Mouse (Mus musculus) forebrain, embryonic 12.5 days (tissue): ENCODE results near the gene Sorbs1. TPM values are rescaled to one million over a fixed set of nuclear protein-coding genes. Genes with fewer than 3 reads are reported as not detected.

Experiments
- ATAC-seq: fragments of 200-750 bp; cut with Nextera tagmentation; 2 replicates; pipeline ENCODE4 v1.8.0; 2017; ENCODE audit warnings: moderate TSS enrichment; ENCODE audit not compliant: low FRiP score
- H3K27ac ChIP-seq: fragments of 300-500 bp; sonication (generic); 2 replicates; pipeline ENCODE4 v1.5.1; 2016; ENCODE audit warnings: mild to moderate bottlenecking
- H3K27me3 ChIP-seq: fragments of 300-500 bp; sonication (generic); 2 replicates; pipeline ENCODE4 v1.6.1; 2016; ENCODE audit warnings: mild to moderate bottlenecking
- H3K36me3 ChIP-seq: fragments of 300-500 bp; sonication (generic); replicated peaks from 2 replicates; pipeline ENCODE4 v1.6.1; 2016; ENCODE audit warnings: mild to moderate bottlenecking
- H3K4me1 ChIP-seq: fragments of 300-500 bp; sonication (generic); 2 replicates; pipeline ENCODE4 v1.6.1; 2016
- H3K4me2 ChIP-seq: fragments of 300-500 bp; sonication (generic); 2 replicates; pipeline ENCODE4 v1.6.1; 2016; ENCODE audit warnings: mild to moderate bottlenecking, moderate library complexity
- H3K4me3 ChIP-seq: fragments of 300-500 bp; sonication (generic); replicated peaks from 2 replicates; pipeline ENCODE4 v1.5.1; 2016; ENCODE audit warnings: mild to moderate bottlenecking
- H3K9ac ChIP-seq: fragments of 300-500 bp; sonication (generic); 2 replicates; pipeline ENCODE4 v1.6.1; 2016; ENCODE audit warnings: mild to moderate bottlenecking
- H3K9me3 ChIP-seq: fragments of 300-500 bp; sonication (generic); 2 replicates; pipeline ENCODE4 v1.6.1; 2016
- WGBS: fragments of 180-500 bp; shearing (Covaris S2); methylation state at CpG from one replicate; pipeline ENCODE4 v1.1.7; 2016; 5-methylcytosine and 5-hydroxymethylcytosine counted together
- polyA plus RNA-seq: library from polyadenylated mRNA; unstranded; fragments of >200 nt; fragmentation: Nextera tagmentation; extraction: Ambion mirVana; gene quantifications from 2 replicates; pipeline ENCODE4 v1.2.1, GENCODE M21; 2016

The Sorbs1 gene
- polyA plus RNA-seq, 1 experiment from 2014 or later: 69.3 TPM

DNA sequence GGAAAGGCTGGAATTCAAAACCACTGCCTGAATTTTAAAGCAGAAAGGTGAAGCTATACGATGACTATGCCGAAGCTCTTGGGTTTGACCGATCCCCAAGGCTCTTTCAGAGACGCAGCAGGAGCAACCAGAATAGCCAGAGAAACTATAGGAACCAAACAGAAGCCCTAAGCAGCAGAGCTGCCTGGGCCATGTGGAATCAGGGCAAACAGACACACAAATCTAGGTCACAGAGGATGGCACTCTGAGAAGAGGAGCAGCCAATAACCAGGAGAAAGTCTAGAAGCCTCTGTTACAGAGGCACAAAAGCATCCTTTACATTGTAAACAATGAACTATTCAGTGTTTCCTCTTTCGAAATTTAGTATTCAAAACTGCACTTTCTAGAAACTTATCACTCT lies 140.9 kb downstream of the Sorbs1 start:
- Histone ChIP-seq H3K27ac (no peak overlapping the region), H3K9me3 (no peaks in the 10 kb centered on the region), H3K4me1 (peaks cover 7% of the 10 kb centered on the region), H3K4me3 (no peak overlapping the region), H3K4me2 (no peak overlapping the region), H3K27me3 (no peaks in the 10 kb centered on the region), H3K9ac (no peak overlapping the region), H3K36me3 (peaks cover 9% of the 10 kb centered on the region; the same call in 1 of the 2 replicates)
- ATAC-seq: no peak
- 88% methylated on average over 5 of the region's 5 CpGs for WGBS

DNA sequence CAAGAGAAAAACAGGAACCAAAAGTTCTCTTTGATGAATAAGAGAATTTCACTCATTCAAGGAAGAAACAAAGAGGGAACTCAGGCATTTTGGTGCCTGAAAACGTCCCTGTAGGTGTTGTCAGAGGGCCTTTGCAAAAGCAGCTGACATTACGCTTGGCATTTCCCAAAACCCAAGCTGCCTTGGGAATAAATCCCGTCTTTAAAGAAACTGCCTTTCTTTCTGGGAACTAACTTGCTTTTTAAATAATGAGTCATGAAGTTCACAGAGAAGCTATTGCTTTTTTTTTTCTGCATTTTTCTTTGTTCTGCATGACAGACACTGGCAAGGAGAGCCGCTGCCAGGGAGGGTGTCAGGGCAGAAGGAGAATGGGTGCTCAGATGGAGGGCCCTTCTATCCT lies 141.7 kb downstream of the Sorbs1 start:
- Histone ChIP-seq H3K27ac (0 out of 2 replicates have a peak overlapping the region, but pooled peaks have one; percentile 16), H3K4me2 (no peak overlapping the region), H3K27me3 (no peaks in the 10 kb centered on the region), H3K9me3 (no peaks in the 10 kb centered on the region), H3K4me3 (no peak overlapping the region), H3K4me1 (peaks cover 9% of the 10 kb centered on the region), H3K9ac (no peak overlapping the region), H3K36me3 (peaks cover 9% of the 10 kb centered on the region)
- ATAC-seq: no peak
- WGBS: 29% methylated on average over 4 of the region's 4 CpGs

DNA sequence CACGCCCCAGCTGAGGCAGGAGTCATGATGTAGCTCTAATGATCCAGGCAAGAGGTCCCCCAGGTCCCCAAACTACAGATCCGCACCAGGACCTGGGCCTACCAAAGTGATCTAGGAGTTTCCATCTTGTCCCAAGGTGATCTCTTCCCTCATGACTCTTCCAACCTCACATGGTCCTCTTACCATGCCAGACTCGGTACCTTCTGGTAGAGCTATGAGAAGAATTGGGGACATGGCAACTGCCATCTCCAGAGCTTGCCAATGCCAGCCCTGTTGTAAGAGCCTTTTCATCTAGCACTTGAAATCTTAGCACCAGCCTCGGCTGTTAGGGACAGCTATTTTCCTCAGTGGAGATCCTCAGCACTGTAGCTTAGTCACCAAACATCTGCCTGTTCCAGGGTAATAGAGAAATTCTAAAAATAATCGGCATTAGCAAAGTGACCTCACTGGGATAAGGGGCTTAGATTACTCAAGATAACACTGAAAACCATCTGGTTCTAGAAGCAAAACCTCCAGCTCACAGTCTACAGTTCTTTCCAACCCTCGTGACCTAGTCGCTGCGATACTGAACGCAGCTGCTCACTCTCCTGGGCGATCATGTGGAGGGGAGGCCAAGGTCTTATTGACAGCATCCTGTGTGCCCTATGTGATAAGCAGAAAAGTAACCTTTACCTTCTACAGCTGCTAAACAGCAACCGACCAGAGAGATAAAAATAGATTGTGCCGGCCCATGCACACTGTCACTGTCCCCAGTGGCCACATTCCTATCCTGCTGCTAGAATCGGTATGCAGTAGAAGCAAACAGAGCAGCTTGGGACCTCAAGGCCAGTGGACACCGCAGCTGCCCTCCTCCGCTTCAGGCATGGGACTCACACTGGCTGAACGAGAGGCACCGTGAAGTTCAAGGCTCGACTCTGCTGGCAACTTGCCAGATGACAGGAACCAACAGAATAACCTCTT lies 143.4 kb downstream of the Sorbs1 start:
- Histone ChIP-seq H3K36me3 (peaks cover 4% of the 10 kb centered on the region), H3K4me3 (no peak overlapping the region), H3K9me3 (no peaks in the 10 kb centered on the region), H3K27ac (no peak overlapping the region), H3K27me3 (no peaks in the 10 kb centered on the region), H3K4me1 (peaks cover 17% of the 10 kb centered on the region), H3K4me2 (no peak overlapping the region), H3K9ac (no peak overlapping the region)
- WGBS: 87% methylated on average over 18 of the region's 18 CpGs
- ATAC-seq: no peak

DNA sequence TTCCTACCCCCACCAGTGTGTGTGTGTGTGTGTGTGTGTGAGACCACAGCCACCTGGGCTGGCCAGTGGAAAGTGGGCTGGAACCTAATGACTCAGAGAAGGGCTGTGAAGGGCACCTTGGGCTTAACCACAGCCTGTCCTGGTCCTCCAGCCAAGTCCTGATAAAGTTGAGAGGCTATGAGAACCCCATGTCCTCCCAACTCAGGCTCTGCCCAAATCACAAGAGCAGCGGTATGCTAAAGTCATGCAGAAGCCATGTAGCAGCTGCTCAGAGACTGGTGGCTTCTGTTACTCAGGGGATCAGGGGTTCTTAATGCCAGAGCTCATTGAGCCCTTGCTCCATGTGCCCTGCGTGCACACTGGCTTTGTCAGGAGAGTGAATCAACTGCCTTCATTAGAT lies 145.1 kb downstream of the Sorbs1 start:
- no peak overlapping the region for H3K4me3 ChIP-seq
- WGBS: 91% methylated on average over 2 of the region's 2 CpGs
- H3K4me2 ChIP-seq: no peak overlapping the region
- ATAC-seq: no peak
- H3K9me3 ChIP-seq: 0 out of 2 replicates have a peak, but pooled peaks cover 2% of the 10 kb centered on the region
- peaks cover 18% of the 10 kb centered on the region for H3K36me3 ChIP-seq
- H3K4me1 ChIP-seq: peaks cover 17% of the 10 kb centered on the region
- no peaks in the 10 kb centered on the region for H3K27me3 ChIP-seq
- H3K27ac ChIP-seq: no peak overlapping the region
- H3K9ac ChIP-seq: no peak overlapping the region

DNA sequence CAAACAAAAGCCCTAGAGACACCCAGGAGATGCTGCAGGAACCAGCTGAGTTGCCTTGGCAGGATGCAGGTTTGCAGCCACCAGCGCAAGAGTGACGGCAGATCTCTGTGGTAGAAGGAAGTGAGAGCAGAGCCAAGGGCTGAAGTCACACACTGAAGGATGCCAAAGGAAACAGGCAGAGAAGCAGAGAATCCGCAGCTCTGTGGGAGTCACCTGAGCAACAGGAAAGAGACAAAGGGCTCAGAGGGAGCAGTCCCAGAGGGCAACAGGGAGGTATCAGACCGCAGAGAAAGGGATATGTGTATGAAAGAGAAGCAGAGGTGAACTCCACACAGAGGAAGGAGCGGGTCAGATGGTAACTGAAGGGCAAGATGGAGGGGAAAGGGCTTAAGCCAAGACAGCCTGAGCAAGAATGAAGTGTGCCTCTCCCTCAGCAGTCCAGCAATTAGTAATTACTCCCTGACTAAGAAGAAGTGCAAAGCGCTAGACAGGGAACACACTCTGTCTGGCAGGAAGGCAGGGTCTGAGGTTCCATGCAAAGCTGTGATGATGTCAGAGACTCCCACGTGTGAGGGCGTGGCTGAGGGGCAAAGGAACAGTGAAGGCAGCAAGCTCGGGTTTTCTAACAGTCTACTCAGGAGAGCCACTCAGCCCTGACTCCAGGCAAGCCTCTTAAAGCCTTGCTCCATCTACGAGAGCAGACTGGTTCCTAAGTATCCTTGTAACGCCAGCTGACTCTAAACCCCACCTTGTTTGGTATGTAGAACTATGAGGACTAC lies 147.2 kb downstream of the Sorbs1 start:
- H3K36me3 ChIP-seq: peaks cover 24% of the 10 kb centered on the region
- H3K9ac ChIP-seq: no peak overlapping the region
- H3K9me3 ChIP-seq: 0 out of 2 replicates have a peak, but pooled peaks cover 4% of the 10 kb centered on the region
- H3K4me1 ChIP-seq: peaks cover 15% of the 10 kb centered on the region
- H3K4me2 ChIP-seq: no peak overlapping the region
- H3K27me3 ChIP-seq: no peaks in the 10 kb centered on the region
- ATAC-seq: peak; percentile 61; the same call in 1 of the 2 replicates
- H3K4me3 ChIP-seq: no peak overlapping the region
- peak overlapping the region; percentile 16; the same call in 1 of the 2 replicates for H3K27ac ChIP-seq
- whole genome bisulfite sequencing: 29% methylated on average over 11 of the region's 11 CpGs

DNA sequence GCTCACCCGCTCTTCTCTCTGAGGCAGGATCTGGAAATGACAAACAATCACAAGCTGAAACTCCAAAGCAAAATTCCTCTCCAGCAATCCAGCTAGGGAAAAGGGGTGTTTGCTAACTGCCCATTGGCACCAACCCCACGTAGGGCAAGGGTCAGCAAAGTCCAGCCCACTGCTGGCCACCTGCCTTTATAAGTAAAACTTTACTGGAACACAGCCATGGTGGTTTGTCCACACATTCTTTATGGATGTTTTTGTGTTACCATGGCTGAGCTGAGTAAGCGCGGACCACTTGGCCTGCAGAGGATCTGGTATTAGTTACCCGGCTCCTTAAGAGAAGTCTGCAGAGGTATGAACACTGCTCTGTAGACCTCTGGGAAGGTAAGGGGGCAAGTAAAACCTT lies 148.4 kb downstream of the Sorbs1 start:
- 87% methylated on average over 5 of the region's 5 CpGs for WGBS
- peaks cover 15% of the 10 kb centered on the region for H3K4me1 ChIP-seq
- no peak overlapping the region for H3K9ac ChIP-seq
- H3K9me3 ChIP-seq: 0 out of 2 replicates have a peak, but pooled peaks cover 4% of the 10 kb centered on the region
- no peaks in the 10 kb centered on the region for H3K27me3 ChIP-seq
- H3K27ac ChIP-seq: no peak overlapping the region
- H3K4me3 ChIP-seq: no peak overlapping the region
- no peak for ATAC-seq
- H3K36me3 ChIP-seq: peaks cover 24% of the 10 kb centered on the region
- H3K4me2 ChIP-seq: no peak overlapping the region

DNA sequence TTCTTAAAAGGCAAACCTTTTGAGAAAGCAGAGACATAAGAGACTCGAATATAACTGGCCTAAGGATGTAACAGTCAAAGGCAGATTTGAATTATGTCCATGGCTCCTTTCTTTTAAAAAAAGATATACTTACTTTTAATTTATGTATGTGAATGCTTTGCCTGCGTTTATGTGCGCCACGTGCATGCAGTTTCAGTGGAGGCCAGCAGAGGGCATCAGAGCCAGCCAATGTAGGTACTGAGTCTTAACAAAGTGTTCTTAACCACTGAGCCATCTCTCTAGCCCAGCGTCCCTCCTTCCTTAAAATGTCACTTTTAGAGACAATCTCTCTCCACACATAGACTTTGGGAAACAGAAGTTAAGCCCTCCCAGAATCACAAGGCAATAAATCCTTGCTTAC lies 150.1 kb downstream of the Sorbs1 start:
- no peaks in the 10 kb centered on the region for H3K27me3 ChIP-seq
- no peak overlapping the region for H3K9ac ChIP-seq
- peaks cover 21% of the 10 kb centered on the region for H3K36me3 ChIP-seq
- no peak for ATAC-seq
- 0 out of 2 replicates have a peak, but pooled peaks cover 4% of the 10 kb centered on the region for H3K9me3 ChIP-seq
- no peak overlapping the region for H3K27ac ChIP-seq
- WGBS: 95% methylated on average over 5 of the region's 5 CpGs
- peaks cover 15% of the 10 kb centered on the region for H3K4me1 ChIP-seq
- H3K4me2 ChIP-seq: no peak overlapping the region
- H3K4me3 ChIP-seq: no peak overlapping the region

DNA sequence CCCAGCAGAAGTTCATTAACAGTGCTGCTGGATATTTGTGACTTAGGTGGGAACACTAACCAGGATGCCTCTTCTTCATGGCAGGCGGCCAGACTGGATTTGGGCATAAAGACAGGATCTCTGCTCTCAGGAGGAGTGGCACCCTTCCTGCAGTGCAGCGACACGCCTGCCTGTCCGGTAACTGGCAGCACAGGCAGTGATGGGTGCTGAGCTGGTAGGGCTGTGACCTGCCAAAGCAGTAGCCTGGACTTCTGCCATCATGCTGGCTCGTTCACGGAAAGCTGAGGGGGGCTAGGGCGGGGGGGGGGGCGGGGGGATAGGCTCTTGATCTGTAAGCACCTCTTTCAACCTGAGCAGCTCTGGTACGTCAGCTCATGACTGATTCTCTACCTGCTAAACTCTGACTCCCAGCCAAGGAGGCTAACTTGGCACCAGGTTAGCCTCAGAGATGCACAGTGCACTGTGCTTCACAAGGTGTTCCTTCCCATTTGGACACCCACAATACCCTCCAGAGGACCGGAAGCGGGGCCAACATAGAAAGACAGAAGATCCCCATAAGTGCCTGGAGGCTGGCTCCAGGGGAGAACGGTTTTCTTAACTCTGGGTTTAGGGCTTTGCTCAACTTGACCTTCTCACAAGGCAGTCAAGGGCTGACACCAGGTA lies 151.2 kb downstream of the Sorbs1 start:
- Histone ChIP-seq H3K9me3 (0 out of 2 replicates have a peak, but pooled peaks cover 4% of the 10 kb centered on the region), H3K27me3 (no peaks in the 10 kb centered on the region), H3K4me2 (no peak overlapping the region), H3K4me3 (no peak overlapping the region), H3K27ac (no peak overlapping the region), H3K9ac (no peak overlapping the region), H3K4me1 (peaks cover 15% of the 10 kb centered on the region), H3K36me3 (peaks cover 21% of the 10 kb centered on the region)
- 71% methylated on average over 12 of the region's 12 CpGs for WGBS
- no peak for ATAC-seq

DNA sequence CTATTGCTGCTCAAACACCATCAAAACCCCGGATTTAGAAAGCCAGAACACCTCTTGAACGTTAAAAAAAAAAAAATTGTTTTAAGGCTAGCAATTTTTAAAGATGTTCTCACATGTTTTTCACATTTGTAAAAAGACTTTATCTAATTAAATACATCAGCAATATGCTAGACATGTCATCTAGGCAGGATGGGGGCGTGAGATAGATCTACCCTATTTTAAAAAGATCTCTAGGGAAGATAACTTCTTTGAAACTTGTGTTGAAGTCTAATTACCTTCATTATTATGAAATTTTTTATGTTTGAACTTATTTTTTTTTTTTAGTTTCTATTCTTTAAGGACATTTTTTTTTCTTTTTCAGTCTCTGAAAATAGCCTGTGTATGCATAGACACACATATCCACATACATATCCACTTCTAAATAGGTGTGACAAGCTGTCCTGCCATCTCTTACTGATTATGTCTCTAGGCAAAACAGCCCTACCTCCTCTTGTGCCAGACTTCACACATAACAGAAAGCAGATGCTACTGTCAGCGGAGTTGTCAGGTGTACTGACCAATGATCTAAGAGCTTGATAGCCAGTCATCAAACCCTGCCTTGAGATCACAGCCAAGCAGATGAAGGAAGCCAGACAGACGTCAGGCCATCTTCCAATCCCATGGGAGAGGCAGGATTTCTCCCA lies 153.7 kb downstream of the Sorbs1 start:
- H3K36me3 ChIP-seq: peaks cover 20% of the 10 kb centered on the region
- H3K4me3 ChIP-seq: no peak overlapping the region
- no peak overlapping the region for H3K9ac ChIP-seq
- ATAC-seq: no peak
- H3K27ac ChIP-seq: no peak overlapping the region
- WGBS: 85% methylated on average over 5 of the region's 5 CpGs
- peaks cover 5% of the 10 kb centered on the region; the same call in 1 of the 2 replicates for H3K4me1 ChIP-seq
- H3K27me3 ChIP-seq: no peaks in the 10 kb centered on the region
- 0 out of 2 replicates have a peak, but pooled peaks cover 4% of the 10 kb centered on the region for H3K9me3 ChIP-seq
- no peak overlapping the region for H3K4me2 ChIP-seq

DNA sequence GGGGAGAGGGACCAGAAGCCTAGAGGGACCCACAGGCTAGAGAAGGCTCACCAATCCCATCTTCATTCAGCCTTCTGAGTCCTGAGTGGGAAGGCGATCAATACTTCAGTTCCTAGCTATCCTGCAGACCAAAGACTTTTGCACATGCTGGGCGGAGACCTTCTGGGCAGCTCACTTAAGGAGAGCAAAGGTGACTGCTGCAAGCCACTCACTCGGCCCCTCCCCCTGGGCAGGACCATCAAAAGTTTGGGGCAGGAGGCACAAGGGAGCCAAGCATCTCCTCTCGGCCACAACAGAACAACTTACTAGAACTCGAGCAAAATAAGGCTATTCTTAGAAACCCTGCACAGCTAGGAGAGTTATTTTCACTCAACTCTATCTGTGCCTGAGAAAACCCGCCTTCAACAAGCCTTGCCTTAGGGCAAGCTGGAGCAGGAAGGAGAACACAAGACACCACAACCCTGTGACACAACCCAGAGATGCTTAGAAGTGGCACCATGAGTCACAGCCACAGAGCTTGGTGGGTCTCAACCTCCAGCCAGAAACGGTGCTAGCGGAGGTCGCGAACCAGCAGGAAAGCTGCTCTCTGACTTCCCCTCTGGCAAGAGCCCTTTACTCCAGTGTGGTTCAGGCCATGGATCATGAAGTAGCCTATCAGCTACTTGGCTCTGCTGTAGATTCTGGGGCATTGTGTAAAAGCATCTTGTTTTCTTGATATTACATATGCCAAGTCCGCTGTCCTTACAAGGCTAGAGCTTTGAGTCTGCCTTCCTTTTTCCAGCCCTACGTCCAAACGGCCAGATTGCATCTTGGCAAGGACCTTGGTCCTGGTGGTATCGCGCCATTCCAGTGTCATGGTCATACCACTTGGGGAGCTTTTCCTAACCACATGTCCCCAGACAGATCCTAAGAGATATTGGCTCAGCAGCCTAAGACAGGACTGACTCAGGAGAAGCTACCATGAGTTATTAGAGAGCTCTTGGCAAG lies 156.8 kb downstream of the Sorbs1 start:
- Histone ChIP-seq H3K4me1 (no peaks in the 10 kb centered on the region), H3K9ac (no peak overlapping the region), H3K4me2 (no peak overlapping the region), H3K4me3 (no peak overlapping the region), H3K27ac (no peak overlapping the region), H3K27me3 (no peaks in the 10 kb centered on the region), H3K36me3 (no peaks in the 10 kb centered on the region; the same call in none of the 2 replicates), H3K9me3 (no peaks in the 10 kb centered on the region)
- no peak for ATAC-seq
- WGBS: 89% methylated on average over 15 of the region's 15 CpGs
